9 mouse cellular contexts compared by ENCODE assay signal in the genomic region with DNA sequence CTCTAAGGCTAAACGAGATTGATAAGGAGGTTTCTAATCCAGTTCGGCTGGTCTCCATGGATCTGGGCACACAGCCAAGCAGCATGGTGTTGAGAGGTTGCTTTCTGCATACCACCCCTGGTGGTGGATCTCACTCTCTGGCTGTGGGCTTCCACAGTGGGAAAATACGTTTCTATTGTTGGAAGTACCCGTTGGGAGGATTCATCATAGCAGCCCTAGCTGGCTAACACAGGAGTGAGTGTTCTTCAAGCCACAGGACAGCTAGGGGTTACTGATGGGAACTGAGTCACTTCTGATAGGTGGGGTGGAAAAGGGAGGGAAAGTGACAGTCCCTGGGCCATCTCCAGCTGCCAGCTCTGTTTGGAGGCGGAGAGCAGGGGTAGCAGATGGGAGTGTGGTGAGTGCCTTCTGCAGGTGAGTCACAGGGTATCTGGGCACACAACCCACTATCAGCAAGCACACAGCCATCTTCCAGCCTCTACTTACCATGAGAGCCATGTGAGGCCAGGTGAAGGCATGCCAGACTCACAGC.
DNase-seq lines count a peak whose midpoint lies in the region; ATAC-seq and TF ChIP-seq lines count a peak whose summit lies in the region.
"Had no signal": no experiment of that assay in that cellular context is flagged by ENCODE, and none has a peak within 500 bp of the region (broad histone marks: within the 10 kb centered on the region; RNA-seq: fewer than 3 reads in every experiment).

No protein-coding gene starts in this region.

- 21% methylated on average over 5 of the region's 5 CpGs for WGBS in lung, embryonic 15.5 days
- WGBS in heart, embryonic 14.5 days = 20% methylated on average over 5 of the region's 5 CpGs
- 41% methylated on average over 5 of the region's 5 CpGs for WGBS in liver, postnatal 0 days (ENCODE audit: insufficient replicate concordance)
- 34% methylated on average over 5 of the region's 5 CpGs for WGBS in stomach, embryonic 16.5 days

- no peak overlapping the region for H3K9ac ChIP-seq in lung, embryonic 15.5 days
- H3K9ac ChIP-seq in heart, embryonic 14.5 days (ENCODE audit: low read length) = 0 out of 2 replicates have a peak overlapping the region, but pooled peaks have one; percentile 8
- H3K9ac ChIP-seq in liver, postnatal 0 days (replicated peaks) = no peak overlapping the region
- H3K9ac ChIP-seq in stomach, embryonic 16.5 days (ENCODE audit: low read length) = no peak overlapping the region
- H3K9ac ChIP-seq: neural tube, embryonic 12.5 days had no signal

- H3K4me3 ChIP-seq in lung, embryonic 15.5 days = no peak overlapping the region
- H3K4me3 ChIP-seq in heart, embryonic 14.5 days (ENCODE audit: control insufficient read depth in 1 of 2, insufficient read depth in 1 of 2, low read depth in 1 of 2, low read length in 2 of 2) = no peak overlapping the region
- H3K4me3 ChIP-seq in liver, postnatal 0 days (ENCODE audit: low read depth, low read length) = no peak overlapping the region
- H3K4me3 ChIP-seq in stomach, embryonic 16.5 days (replicated peaks; ENCODE audit: low read length) = no peak overlapping the region
- H3K4me3 ChIP-seq: neural tube, embryonic 12.5 days had no signal

- peak; percentile 37 to 59 for DNase-seq in adrenal gland, adult (ENCODE audit: inconsistent age in 2 of 2, low spot score in 1 of 2)
- no peak for DNase-seq in adrenal gland, postnatal 4 days (ENCODE audit: low spot score in 2 of 2)
- no peak for DNase-seq in lung, postnatal 25 days (ENCODE audit: low spot score)
- DNase-seq in liver, postnatal 0 days = no peak
- DNase-seq in embryo, embryonic 11 days = no peak

- no peak for TF ChIP-seq EP300 in liver, postnatal 0 days (IDR thresholded peaks at IDR 0.05; ENCODE audit: low read depth)

- no peak overlapping the region for H3K27ac ChIP-seq in lung, embryonic 15.5 days
- peak overlapping the region; percentile 54 to 78 for H3K27ac ChIP-seq in heart, embryonic 14.5 days (replicated peaks in 1 of 2; ENCODE audit: control insufficient read depth in 1 of 2, insufficient read depth in 1 of 2, low read depth in 2 of 2, low read length in 2 of 2)
- no peak overlapping the region for H3K27ac ChIP-seq in liver, postnatal 0 days (ENCODE audit: low read depth)
- no peak overlapping the region for H3K27ac ChIP-seq in stomach, embryonic 16.5 days (ENCODE audit: low read length)
- H3K27ac ChIP-seq: neural tube, embryonic 12.5 days had no signal

- H3K4me1 ChIP-seq in lung, embryonic 15.5 days = peaks cover 24% of the 10 kb centered on the region
- H3K4me1 ChIP-seq in heart, embryonic 14.5 days (ENCODE audit: control insufficient read depth in 2 of 2, insufficient read depth in 2 of 2, low read length in 2 of 2) = peaks cover 46 to 50% of the 10 kb centered on the region in 2 experiments
- H3K4me1 ChIP-seq in liver, postnatal 0 days (ENCODE audit: insufficient read depth) = no peaks in the 10 kb centered on the region
- H3K4me1 ChIP-seq in stomach, embryonic 16.5 days (ENCODE audit: control insufficient read depth, insufficient read depth, low read length) = peaks cover 17% of the 10 kb centered on the region; the same call in 1 of the 2 replicates

- no peaks in the 10 kb centered on the region for H3K36me3 ChIP-seq in lung, embryonic 15.5 days
- no peaks in the 10 kb centered on the region for H3K36me3 ChIP-seq in heart, embryonic 14.5 days (ENCODE audit: control insufficient read depth, insufficient read depth, low read length)
- no peaks in the 10 kb centered on the region for H3K36me3 ChIP-seq in liver, postnatal 0 days (replicated peaks; ENCODE audit: insufficient read depth, low read length)
- no peaks in the 10 kb centered on the region for H3K36me3 ChIP-seq in stomach, embryonic 16.5 days (ENCODE audit: control insufficient read depth, insufficient read depth, low read length)
- H3K36me3 ChIP-seq: neural tube, embryonic 12.5 days had no signal

- no peaks in the 10 kb centered on the region for H3K27me3 ChIP-seq in lung, embryonic 15.5 days
- H3K27me3 ChIP-seq in heart, embryonic 14.5 days (ENCODE audit: control insufficient read depth, insufficient read depth, low read length) = no peaks in the 10 kb centered on the region
- H3K27me3 ChIP-seq in liver, postnatal 0 days (ENCODE audit: insufficient read depth, low read length) = no peaks in the 10 kb centered on the region
- H3K27me3 ChIP-seq in stomach, embryonic 16.5 days (ENCODE audit: control insufficient read depth, insufficient read depth, low read length) = no peaks in the 10 kb centered on the region
- H3K27me3 ChIP-seq: neural tube, embryonic 12.5 days had no signal

- no peak overlapping the region for H3K4me2 ChIP-seq in lung, embryonic 15.5 days
- 0 out of 2 replicates have a peak overlapping the region, but pooled peaks have one; percentile 19 for H3K4me2 ChIP-seq in heart, embryonic 14.5 days (ENCODE audit: low read length)
- H3K4me2 ChIP-seq in liver, postnatal 0 days (ENCODE audit: low read depth, low read length) = no peak overlapping the region
- no peak overlapping the region for H3K4me2 ChIP-seq in stomach, embryonic 16.5 days (ENCODE audit: low read depth, low read length)
- H3K4me2 ChIP-seq: neural tube, embryonic 12.5 days had no signal

- peak; percentile 31; the same call in 1 of the 2 replicates for ATAC-seq in lung, embryonic 15.5 days (ENCODE audit: borderline replicate concordance, extremely low read depth, low FRiP score, low TSS enrichment)
- ATAC-seq in heart, embryonic 14.5 days (ENCODE audit: insufficient number of reproducible peaks, insufficient read depth, low FRiP score, low read depth) = peak; percentile 40
- ATAC-seq in liver, postnatal 0 days = no peak
- ATAC-seq in stomach, embryonic 16.5 days (ENCODE audit: insufficient read depth, low FRiP score) = 0 out of 2 replicates have a peak, but pooled peaks have one; percentile 38

- TF ChIP-seq CTCF in liver, postnatal 0 days (IDR thresholded peaks at IDR 0.05; ENCODE audit: low read depth) = peak; percentile 21; the same call in 1 of the 2 replicates

- no peaks in the 10 kb centered on the region for H3K9me3 ChIP-seq in lung, embryonic 15.5 days
- no peaks in the 10 kb centered on the region for H3K9me3 ChIP-seq in heart, embryonic 14.5 days (ENCODE audit: control insufficient read depth, low read length)
- no peaks in the 10 kb centered on the region for H3K9me3 ChIP-seq in liver, postnatal 0 days (ENCODE audit: low read length)
- no peaks in the 10 kb centered on the region for H3K9me3 ChIP-seq in stomach, embryonic 16.5 days (replicated peaks; ENCODE audit: control insufficient read depth, low read length)
- H3K9me3 ChIP-seq: neural tube, embryonic 12.5 days had no signal

Comparison
In these comparisons a context has a peak if more than half of its experiments do, and no peak if none do; other contexts are left out.
1. DNase-seq: peak in adrenal gland, adult (2 of 2); none in adrenal gland, postnatal 4 days (0 of 2), lung, postnatal 25 days (single experiment), liver, postnatal 0 days (single experiment) and embryo, embryonic 11 days (single experiment).
2. H3K27ac ChIP-seq: peak in heart, embryonic 14.5 days (2 of 2); none in lung, embryonic 15.5 days (single experiment), liver, postnatal 0 days (single experiment) and stomach, embryonic 16.5 days (single experiment).